Mouse (Mus musculus) layer of hippocampus, adult 2 months (tissue): ENCODE data around the gene Aldh2. TPM values are rescaled to one million over a fixed set of nuclear protein-coding genes. Genes with fewer than 3 reads are reported as not detected.

Experiments used
- DNase-seq, 2 experiments: peaks; one replicate each; pipeline ENCODE4 v3.0.0; 2022; ENCODE audit warnings: low spot score in 2 of 2
- H3K27ac ChIP-seq: fragments of 200-600 bp; 2 replicates; pipeline ENCODE4 v1.8.1; 2022
- H3K4me3 ChIP-seq: fragments of 200-600 bp; 2 replicates; pipeline ENCODE4 v1.8.1; 2022; ENCODE audit warnings: mild to moderate bottlenecking
- CTCF ChIP-seq: fragments of 200-600 bp; conservative IDR thresholded peaks from 2 replicates; pipeline ENCODE4 v1.8.1; 2022; ENCODE audit warnings: antibody characterized with exemption, mild to moderate bottlenecking, moderate library complexity
- total RNA-seq, 2 experiments: library from RNA; stranded (reverse); gene quantifications; 2 replicates each; pipeline ENCODE4 v1.2.3; 2021

Gene Aldh2
- total RNA-seq, 2 experiments from 2014 or later = 125 to 134 TPM

- Histone ChIP-seq H3K4me3 (no peak overlapping the region), H3K27ac (no peak overlapping the region)
- TF ChIP-seq CTCF = no peak
- no peak for DNase-seq
Observed at GRCm38 (mm10) chr5:121562436-121562835, 31.2 kb downstream of the Aldh2 start.

GRCm38 (mm10) chr5:121549196-121549595 is 44.4 kb downstream of the Aldh2 start:
- Histone ChIP-seq H3K4me3 (no peak overlapping the region), H3K27ac (no peak overlapping the region)
- TF ChIP-seq CTCF = no peak
- DNase-seq = no peak

GRCm38 (mm10) chr5:121547084-121547483 is 46.5 kb downstream of the Aldh2 start:
- Histone ChIP-seq H3K4me3 (no peak overlapping the region), H3K27ac (no peak overlapping the region)
- no peak for TF ChIP-seq CTCF
- no peak for DNase-seq

- Histone ChIP-seq H3K27ac (peak overlapping the region; percentile 99), H3K4me3 (peak overlapping the region; percentile 98)
- peak; percentile 80 for TF ChIP-seq CTCF
- DNase-seq = peak in 1 of 2 experiments; percentile 34
Observed at GRCm38 (mm10) chr5:121546530-121546895, 47.1 kb downstream of the Aldh2 start.

GRCm38 (mm10) chr5:121545793-121546529 is 47.7 kb downstream of the Aldh2 start, which contains the start of gene Mapkapk5:
TSS of gene Mapkapk5 (minus strand) at chr5:121545905.
- DNase-seq = peak; percentile 96 to 99
- TF ChIP-seq CTCF = no peak
- H3K4me3 ChIP-seq = peak within 1 kb of the TSS; percentile 98
- peak within 1 kb of the TSS; percentile 99 for H3K27ac ChIP-seq

- peak within 1 kb of the TSS; percentile 98 for H3K4me3 ChIP-seq
- no peak for TF ChIP-seq CTCF
- H3K27ac ChIP-seq = peak within 1 kb of the TSS; percentile 99
- DNase-seq = peak in 1 of 2 experiments; percentile 33
Observed at GRCm38 (mm10) chr5:121544910-121545792, 48.5 kb downstream of the Aldh2 start, which contains the start of the genes Adam1a and Gm42878. TSS of gene Adam1a (minus strand) at chr5:121545482. TSS of gene Gm42878 (minus strand) at chr5:121545482.

- no peak for TF ChIP-seq CTCF
- DNase-seq = no peak
- no peak overlapping the region for H3K27ac ChIP-seq
- no peak overlapping the region for H3K4me3 ChIP-seq
Observed at GRCm38 (mm10) chr5:121543370-121543769, 50.3 kb downstream of the Aldh2 start.

GRCm38 (mm10) chr5:121541235-121541634 is 52.4 kb downstream of the Aldh2 start:
- H3K4me3 ChIP-seq = no peak overlapping the region

GRCm38 (mm10) chr5:121540066-121540465 is 53.6 kb downstream of the Aldh2 start:
- DNase-seq = no peak
- TF ChIP-seq CTCF = no peak
- no peak overlapping the region for H3K4me3 ChIP-seq
- H3K27ac ChIP-seq = no peak overlapping the region

More at GRCm38 (mm10) chr5:121541235-121541634, 52.4 kb downstream of the Aldh2 start:
- peak; percentile 63 for TF ChIP-seq CTCF
- no peak for DNase-seq
- H3K27ac ChIP-seq = no peak overlapping the region

GRCm38 (mm10) chr5:121537588-121537987 is 56.0 kb downstream of the Aldh2 start:
- no peak for TF ChIP-seq CTCF
- H3K27ac ChIP-seq = no peak overlapping the region
- DNase-seq = no peak
- no peak overlapping the region for H3K4me3 ChIP-seq

- Histone ChIP-seq H3K4me3 (no peak overlapping the region), H3K27ac (no peak overlapping the region)
- DNase-seq = no peak
- no peak for TF ChIP-seq CTCF
Observed at GRCm38 (mm10) chr5:121536921-121537555, 56.6 kb downstream of the Aldh2 start.

GRCm38 (mm10) chr5:121535116-121535515 is 58.5 kb downstream of the Aldh2 start:
- Histone ChIP-seq H3K4me3 (no peak overlapping the region), H3K27ac (no peak overlapping the region)
- no peak for TF ChIP-seq CTCF
- no peak for DNase-seq

- no peak overlapping the region for H3K4me3 ChIP-seq
- TF ChIP-seq CTCF = peak; percentile 69
- H3K27ac ChIP-seq = no peak overlapping the region
- no peak for DNase-seq
Observed at GRCm38 (mm10) chr5:121534521-121534920, 59.1 kb downstream of the Aldh2 start.
